Mouse (Mus musculus) midbrain, postnatal 0 days (tissue): ENCODE measurements around the gene Flcn. TPM values are rescaled to one million over a fixed set of nuclear protein-coding genes. Genes with fewer than 3 reads are reported as not detected.

Experiments
- ATAC-seq: fragments of 200-750 bp; cut with Nextera tagmentation; 2 replicates; pipeline ENCODE4 v1.8.0; 2017; ENCODE audit warnings: moderate number of reproducible peaks, mild to moderate bottlenecking, moderate TSS enrichment, moderate library complexity; ENCODE audit not compliant: low FRiP score
- DNase-seq: peaks from one replicate; pipeline ENCODE4 v3.0.0-alpha.2; 2015; ENCODE audit warnings: low spot score
- H3K27ac ChIP-seq: fragments of 300-500 bp; sonication (generic); 2 replicates; pipeline ENCODE4 v1.5.1; 2014; ENCODE audit warnings: low read depth, mild to moderate bottlenecking, low read length, mixed read lengths
- H3K27me3 ChIP-seq: fragments of 300-500 bp; sonication (generic); 2 replicates; pipeline ENCODE4 v1.6.1; 2014; ENCODE audit warnings: low read length, control low read depth, mixed read lengths; ENCODE audit not compliant: insufficient read depth
- H3K36me3 ChIP-seq: fragments of 300-500 bp; sonication (generic); 2 replicates; pipeline ENCODE4 v1.6.1; 2014; ENCODE audit warnings: low read length, control low read depth, mixed read lengths; ENCODE audit not compliant: insufficient read depth
- H3K4me1 ChIP-seq: fragments of 300-500 bp; sonication (generic); 2 replicates; pipeline ENCODE4 v1.6.1; 2014; ENCODE audit warnings: mild to moderate bottlenecking, control low read depth, antibody characterized with exemption, low read length, mixed read lengths; ENCODE audit not compliant: insufficient read depth
- H3K4me2 ChIP-seq: fragments of 300-500 bp; sonication (generic); 2 replicates; pipeline ENCODE4 v1.6.1; 2014; ENCODE audit warnings: low read depth, mild to moderate bottlenecking, low read length, mixed read lengths; ENCODE audit not compliant: poor library complexity, severe bottlenecking
- H3K4me3 ChIP-seq: fragments of 300-500 bp; sonication (generic); 2 replicates; pipeline ENCODE4 v1.5.1; 2014; ENCODE audit warnings: low read depth, mild to moderate bottlenecking, low read length, moderate library complexity
- H3K9ac ChIP-seq: fragments of 300-500 bp; sonication (generic); replicated peaks from 2 replicates; pipeline ENCODE4 v1.6.1; 2014; ENCODE audit warnings: mild to moderate bottlenecking, low read length, moderate library complexity, mixed read lengths; ENCODE audit not compliant: poor library complexity, severe bottlenecking
- H3K9me3 ChIP-seq: fragments of 300-500 bp; sonication (generic); 2 replicates; pipeline ENCODE4 v1.6.1; 2016; ENCODE audit warnings: low read length, control low read depth
- CTCF ChIP-seq: IDR thresholded peaks from 2 replicates; pipeline ENCODE4 v1.5.1; 2016; ENCODE audit warnings: antibody characterized with exemption, mild to moderate bottlenecking
- WGBS: fragments of 180-500 bp; shearing (Covaris S2); extraction: QIAGEN DNeasy Blood & Tissue Kit; methylation state at CpG from one replicate; pipeline ENCODE4 v1.1.7; 2014; 5-methylcytosine and 5-hydroxymethylcytosine counted together
- polyA plus RNA-seq: library from polyadenylated mRNA; unstranded; fragments of >200 nt; fragmentation: Nextera tagmentation; extraction: Ambion mirVana; gene quantifications from 2 replicates; pipeline ENCODE4 v1.2.1, GENCODE M21; 2015
- total RNA-seq: library from RNA; depleted of rRNA; stranded (reverse); fragments of >200 nt; gene quantifications from 2 replicates; pipeline ENCODE4 v1.2.3, GENCODE M21; 2014

Flcn gene
- total and polyA plus RNA-seq, 2 experiments from 2014 or later, result 31.0 to 44.0 TPM

DNA sequence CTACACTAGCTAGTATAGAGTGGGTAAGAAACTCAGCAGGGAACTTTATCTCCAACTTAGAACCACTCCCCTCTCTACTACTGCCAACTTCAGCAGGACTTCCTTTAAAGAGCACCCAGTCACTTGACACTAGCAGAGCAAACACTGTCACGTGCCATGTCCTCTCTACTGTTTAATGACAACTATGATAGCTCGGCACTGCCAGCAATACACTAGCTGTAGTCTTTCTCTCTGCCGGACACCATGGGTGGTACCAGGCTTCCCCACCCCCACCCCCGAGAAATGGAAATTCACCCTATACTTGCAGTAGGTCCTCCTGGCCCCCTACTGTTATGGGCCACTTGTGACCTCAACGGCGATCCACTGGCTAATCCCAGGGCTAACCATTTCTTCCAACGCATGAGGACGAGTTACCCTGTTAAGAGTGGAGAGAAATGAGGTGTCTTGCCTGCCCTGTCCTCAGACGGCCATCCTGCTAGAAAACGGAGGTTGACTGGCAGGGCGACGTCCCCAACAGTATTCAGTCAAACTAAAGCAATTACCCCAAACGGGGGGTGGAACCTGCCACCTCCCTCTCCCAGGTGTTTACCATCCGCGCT, 646 bp downstream of the Flcn start:
- peaks cover 32% of the 10 kb centered on the region for H3K36me3 ChIP-seq
- no peaks in the 10 kb centered on the region for H3K9me3 ChIP-seq
- H3K4me3 ChIP-seq, result peak overlapping the region; percentile 76
- peak overlapping the region; percentile 99 for H3K27ac ChIP-seq
- no peaks in the 10 kb centered on the region for H3K27me3 ChIP-seq
- H3K4me2 ChIP-seq, result peak overlapping the region; percentile 83
- 1% methylated on average over 15 of the region's 15 CpGs for WGBS
- H3K4me1 ChIP-seq, result peaks cover 8% of the 10 kb centered on the region; the same call in 1 of the 2 replicates
- H3K9ac ChIP-seq, result peak overlapping the region; percentile 85
- DNase-seq, result peak; percentile 40
- no peak for TF ChIP-seq CTCF
- ATAC-seq, result peak; percentile 29; the same call in 1 of the 2 replicates

DNA sequence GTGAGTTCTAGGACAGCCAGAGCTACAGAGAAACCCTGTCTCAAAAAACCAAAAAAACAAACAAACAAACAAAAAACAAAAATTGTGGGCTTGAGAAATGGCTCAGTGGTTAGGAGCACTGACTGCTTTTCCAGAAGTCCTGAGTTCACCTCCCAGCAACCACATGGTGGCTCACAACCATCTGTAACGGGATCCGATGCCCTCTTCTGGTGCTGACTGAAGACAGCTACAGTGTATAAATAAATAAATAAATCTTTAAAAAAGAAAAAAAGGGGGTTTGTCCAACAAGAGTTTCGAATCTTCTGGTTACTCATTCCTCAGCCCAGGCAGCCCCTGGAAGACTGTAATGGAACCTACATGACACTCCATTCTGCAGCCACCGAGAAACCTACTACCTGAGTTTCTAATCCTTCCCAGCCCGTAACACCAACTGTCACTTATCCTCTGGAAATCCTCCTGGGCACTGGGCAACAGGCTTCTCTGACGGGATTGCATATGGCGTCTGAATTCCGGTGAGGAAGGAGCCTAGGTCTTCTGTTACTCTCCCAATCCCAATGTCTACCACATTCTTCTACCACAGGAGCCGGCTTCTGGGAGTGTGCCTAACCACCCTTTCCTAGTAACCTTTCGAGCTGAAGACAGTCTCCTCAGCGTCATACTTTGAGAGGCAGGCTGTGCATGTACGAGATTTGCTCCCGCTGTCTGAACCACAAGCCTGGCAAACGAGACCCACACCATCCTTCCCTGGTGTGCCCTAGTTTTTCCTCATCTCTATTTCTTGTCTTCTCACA, 1.5 kb downstream of the Flcn start:
- ATAC-seq, result no peak
- Histone ChIP-seq H3K9ac (peak overlapping the region; percentile 85), H3K36me3 (peaks cover 37% of the 10 kb centered on the region), H3K27ac (peak overlapping the region; percentile 55; the same call in 1 of the 2 replicates), H3K9me3 (no peaks in the 10 kb centered on the region), H3K27me3 (no peaks in the 10 kb centered on the region), H3K4me2 (peak overlapping the region; percentile 83), H3K4me1 (peaks cover 8% of the 10 kb centered on the region; the same call in 1 of the 2 replicates), H3K4me3 (peak overlapping the region; percentile 76)
- peak; percentile 12 for DNase-seq
- peak; percentile 58 for TF ChIP-seq CTCF
- WGBS, result 60% methylated on average over 14 of the region's 14 CpGs

DNA sequence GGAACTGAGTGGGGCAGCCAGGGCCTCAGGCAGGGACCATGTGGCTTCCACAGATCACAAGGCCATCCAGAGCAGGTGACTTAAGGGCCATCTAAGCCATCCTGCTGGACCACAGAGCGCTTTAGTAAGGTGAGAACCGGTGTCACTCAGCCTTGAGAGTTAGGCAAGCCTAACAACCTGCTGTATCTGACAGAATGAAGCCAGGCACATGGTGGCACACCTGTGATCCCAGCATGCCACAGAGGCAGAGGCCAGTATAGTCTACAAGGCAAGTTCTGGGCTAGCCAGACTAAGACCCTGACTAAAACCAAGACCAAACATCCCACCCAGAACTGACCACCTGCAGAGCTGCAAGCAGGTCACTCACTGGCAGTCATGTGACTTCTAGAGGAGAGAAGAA, 4.2 kb downstream of the Flcn start:
- Histone ChIP-seq H3K4me1 (peaks cover 8% of the 10 kb centered on the region; the same call in 1 of the 2 replicates), H3K36me3 (peaks cover 58% of the 10 kb centered on the region), H3K4me2 (no peak overlapping the region), H3K27ac (no peak overlapping the region), H3K27me3 (no peaks in the 10 kb centered on the region), H3K9ac (no peak overlapping the region), H3K4me3 (no peak overlapping the region), H3K9me3 (no peaks in the 10 kb centered on the region)
- ATAC-seq, result no peak
- 91% methylated on average over 2 of the region's 2 CpGs for WGBS
- no peak for TF ChIP-seq CTCF
- no peak for DNase-seq

DNA sequence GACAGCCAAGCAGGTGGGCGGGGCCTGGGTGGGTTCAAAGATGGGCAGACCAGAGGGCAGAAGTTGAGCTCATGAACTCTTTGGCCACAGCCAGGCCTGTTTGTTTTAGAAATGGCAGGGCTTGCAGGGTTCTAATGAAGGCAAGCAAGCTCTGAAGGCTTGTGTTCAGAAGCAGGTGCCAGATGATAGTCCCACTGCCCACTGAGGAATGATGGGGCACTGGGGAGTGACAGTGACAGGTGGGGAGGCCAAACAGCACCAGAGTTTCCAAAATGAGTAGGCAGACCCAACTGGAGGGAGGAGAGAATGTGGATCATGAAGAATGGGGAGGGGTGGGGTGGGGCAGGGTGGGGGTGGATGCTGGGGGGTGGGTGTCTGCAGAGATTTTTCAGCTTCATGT, 4.6 kb downstream of the Flcn start:
- no peak overlapping the region for H3K4me3 ChIP-seq
- 100% methylated on average over 1 of the region's 1 CpGs for WGBS
- H3K4me2 ChIP-seq, result no peak overlapping the region
- TF ChIP-seq CTCF, result no peak
- H3K27me3 ChIP-seq, result no peaks in the 10 kb centered on the region
- ATAC-seq (no peak), DNase-seq (no peak)
- H3K9me3 ChIP-seq, result no peaks in the 10 kb centered on the region
- H3K4me1 ChIP-seq, result peaks cover 8% of the 10 kb centered on the region; the same call in 1 of the 2 replicates
- H3K27ac ChIP-seq, result no peak overlapping the region
- H3K9ac ChIP-seq, result no peak overlapping the region
- H3K36me3 ChIP-seq, result peaks cover 62% of the 10 kb centered on the region

DNA sequence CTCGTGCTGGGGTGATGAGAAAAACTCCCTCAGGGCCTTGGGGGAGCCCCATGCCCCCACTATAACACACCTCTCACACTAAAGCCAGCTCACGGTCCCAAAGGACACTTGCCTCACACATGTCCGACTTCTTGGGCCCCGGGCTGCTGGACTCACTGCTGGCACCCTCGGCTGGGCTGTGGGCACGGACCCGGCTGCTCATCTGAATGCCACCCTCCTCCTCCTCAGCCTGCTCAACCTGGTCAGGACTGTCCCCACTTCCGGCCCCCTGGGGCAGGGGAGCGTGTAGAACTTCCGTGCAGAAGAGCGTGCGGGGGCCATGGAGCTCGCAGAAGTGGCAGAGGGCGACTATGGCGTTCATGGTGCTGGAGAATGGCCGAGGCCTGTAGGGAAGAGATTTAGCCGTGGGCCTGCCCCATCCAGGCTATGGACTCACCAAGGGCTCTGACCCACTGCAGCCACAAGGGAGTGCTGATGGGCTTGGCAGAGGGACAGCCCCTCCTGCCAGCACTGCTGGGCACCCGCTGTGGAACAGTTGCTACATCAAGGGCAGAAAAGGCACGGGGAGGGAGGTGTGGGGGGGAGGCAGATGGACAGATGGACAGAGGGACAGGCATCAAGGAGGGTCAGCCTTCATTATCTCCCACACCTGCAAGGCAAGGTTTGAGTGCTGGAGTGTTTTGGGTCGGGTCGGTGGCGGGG, 5.3 kb downstream of the Flcn start:
- WGBS, result 95% methylated on average over 22 of the region's 22 CpGs
- ATAC-seq (no peak), DNase-seq (no peak)
- H3K9ac ChIP-seq, result no peak overlapping the region
- TF ChIP-seq CTCF, result no peak
- H3K4me3 ChIP-seq, result no peak overlapping the region
- H3K4me2 ChIP-seq, result no peak overlapping the region
- peaks cover 8% of the 10 kb centered on the region; the same call in 1 of the 2 replicates for H3K4me1 ChIP-seq
- H3K27me3 ChIP-seq, result no peaks in the 10 kb centered on the region
- no peaks in the 10 kb centered on the region for H3K9me3 ChIP-seq
- no peak overlapping the region for H3K27ac ChIP-seq
- peaks cover 68% of the 10 kb centered on the region for H3K36me3 ChIP-seq
